Mouse (Mus musculus) layer of hippocampus, postnatal 36 days (tissue): ENCODE data around the gene Irf2. TPM values are rescaled to one million over a fixed set of nuclear protein-coding genes. Genes with fewer than 3 reads are reported as not detected.

Source experiments
- DNase-seq, 2 experiments: peaks; one replicate each; pipeline ENCODE4 v3.0.0; 2022
- total RNA-seq, 2 experiments: library from RNA; stranded (reverse); gene quantifications; 2 replicates each; pipeline ENCODE4 v1.2.3; 2021

The Irf2 gene
- total RNA-seq, 2 experiments from 2014 or later = 61.8 to 62.2 TPM

- no peak for DNase-seq
These were observed 62.5 kb downstream of the Irf2 start for GRCm38 (mm10) chr8:46802009-46802408.

- no peak for DNase-seq
These were observed 65.2 kb downstream of the Irf2 start for GRCm38 (mm10) chr8:46804721-46805120.

- DNase-seq = peak; percentile 21 to 22
These were observed 71.6 kb downstream of the Irf2 start for GRCm38 (mm10) chr8:46811021-46811622.

GRCm38 (mm10) chr8:46811944-46812343, 72.4 kb downstream of the Irf2 start:
- DNase-seq = no peak

- DNase-seq = no peak
These were observed 73.4 kb downstream of the Irf2 start for GRCm38 (mm10) chr8:46812966-46813365.

- DNase-seq = no peak
These were observed 78.8 kb downstream of the Irf2 start for GRCm38 (mm10) chr8:46818106-46818989.

GRCm38 (mm10) chr8:46818990-46819288, 79.4 kb downstream of the Irf2 start:
- DNase-seq = no peak

GRCm38 (mm10) chr8:46828734-46829413, 89.3 kb downstream of the Irf2 start:
- DNase-seq = no peak

- DNase-seq = no peak
These were observed 90.0 kb downstream of the Irf2 start for GRCm38 (mm10) chr8:46829414-46830111.

- DNase-seq = no peak
These were observed 90.8 kb downstream of the Irf2 start for GRCm38 (mm10) chr8:46830112-46830855.

- DNase-seq = no peak
These were observed 92.4 kb downstream of the Irf2 start for GRCm38 (mm10) chr8:46831916-46832315.

- no peak for DNase-seq
These were observed 92.9 kb downstream of the Irf2 start for GRCm38 (mm10) chr8:46832399-46832798.

- DNase-seq = no peak
These were observed 94.2 kb downstream of the Irf2 start for GRCm38 (mm10) chr8:46833763-46834162.

- DNase-seq = no peak
These were observed 94.9 kb downstream of the Irf2 start for GRCm38 (mm10) chr8:46834440-46834839.

GRCm38 (mm10) chr8:46836011-46836652, 96.6 kb downstream of the Irf2 start:
- DNase-seq = no peak

- no peak for DNase-seq
These were observed 97.4 kb downstream of the Irf2 start for GRCm38 (mm10) chr8:46836949-46837348.

GRCm38 (mm10) chr8:46838052-46838451, 98.5 kb downstream of the Irf2 start:
- DNase-seq = no peak

- DNase-seq = no peak
These were observed 100.9 kb downstream of the Irf2 start for GRCm38 (mm10) chr8:46840390-46840789.

- DNase-seq = no peak
These were observed 101.3 kb downstream of the Irf2 start for GRCm38 (mm10) chr8:46840791-46841190.

- DNase-seq = no peak
These were observed 103.2 kb downstream of the Irf2 start for GRCm38 (mm10) chr8:46842676-46843181.

GRCm38 (mm10) chr8:46843855-46844254, 104.3 kb downstream of the Irf2 start:
- DNase-seq = no peak
